Mouse (Mus musculus) mammary gland, adult 2 months (tissue): Measurements from ENCODE around the gene Ccdc18. TPM values are rescaled to one million over a fixed set of nuclear protein-coding genes. Genes with fewer than 3 reads are reported as not detected.

Experiments
- polyA plus RNA-seq: library from polyadenylated mRNA; depleted of rRNA; stranded (reverse); fragments of >200 nt; gene quantifications from 2 replicates; pipeline ENCODE4 v1.2.3, GENCODE M21; 2012; ENCODE audit warnings: low replicate concordance; rRNA removed

The Ccdc18 gene
- polyA plus RNA-seq, result 0.16 TPM in 1 of 2 replicates, not detected in the other

GRCm38 (mm10) chr5:108132441-108133243, at the start of gene Ccdc18, which contains the start of gene Tmed5:
Gene Ccdc18 (plus strand): TSS chr5:108132875.
Gene Tmed5 (minus strand): TSS chr5:108132620.

DNA sequence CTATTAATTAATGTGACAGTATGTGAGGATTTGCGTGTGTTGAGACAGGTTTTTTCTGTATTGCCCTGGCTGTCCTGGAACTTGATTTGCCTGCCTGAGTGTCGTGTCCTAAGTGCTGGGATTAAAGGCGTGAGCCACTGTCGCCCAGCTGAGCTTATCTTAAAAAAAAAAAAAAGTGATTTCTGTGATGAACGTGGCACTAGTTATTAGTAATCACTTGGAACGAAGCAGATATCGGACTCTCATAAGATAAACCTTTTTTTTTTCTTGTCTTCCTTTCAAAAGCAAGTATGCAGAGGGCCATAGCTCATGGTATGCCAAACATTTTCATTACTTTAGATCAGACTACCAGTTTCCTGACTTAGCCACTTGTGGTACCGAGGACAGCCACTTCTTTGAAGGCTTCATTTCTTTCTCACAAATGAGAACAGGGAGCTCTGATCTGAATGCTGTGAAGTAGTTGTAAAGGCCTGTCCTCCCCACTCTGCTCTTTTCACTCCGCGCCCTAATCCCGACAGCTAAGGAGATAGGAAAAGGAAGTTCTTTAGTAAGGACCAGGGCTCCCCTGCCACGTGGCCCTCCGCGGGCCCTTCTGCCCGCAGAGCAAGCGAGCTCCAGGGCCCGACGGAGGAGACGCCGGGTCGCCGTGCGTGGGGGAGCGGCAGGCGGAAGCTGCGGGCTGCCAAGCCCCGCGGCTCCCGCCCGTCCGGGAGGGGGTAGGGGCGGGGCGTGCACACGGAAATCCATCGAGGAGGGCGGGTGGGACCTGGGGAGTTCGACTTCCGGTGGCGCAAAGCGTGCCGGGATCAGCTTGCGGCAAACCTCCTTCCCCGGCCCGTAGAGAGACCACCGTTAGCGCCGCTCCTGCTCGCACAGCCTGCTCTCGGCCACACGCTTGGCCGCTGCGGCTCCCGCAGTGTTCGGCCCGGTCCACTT, 135.7 kb downstream of the Ccdc18 start, which contains the start of gene Dr1:
TSS of gene Dr1 (plus strand) at position 771 of the 936 bp plus-strand sequence.

Other genes with a start within 250 kb of the Ccdc18 start
- gene Rpl5, start 232.4 kb upstream of the Ccdc18 start, polyA plus RNA-seq, result 21.4 and 30.7 TPM in 2 replicates
- gene Fam69a, start 145.8 kb upstream of the Ccdc18 start, polyA plus RNA-seq, result 2.6 and 7.2 TPM in 2 replicates
- gene Mtf2, start 67.2 kb upstream of the Ccdc18 start, polyA plus RNA-seq, result 8.4 and 13.9 TPM in 2 replicates
- 87.9 and 224 TPM in 2 replicates for gene Tmed5, start 255 bp upstream of the Ccdc18 start, polyA plus RNA-seq
- gene Dr1, start 136.0 kb downstream of the Ccdc18 start, polyA plus RNA-seq, result 16.5 and 31.6 TPM in 2 replicates
- gene Pigg, start 179.7 kb downstream of the Ccdc18 start, polyA plus RNA-seq, result 5.3 and 8.4 TPM in 2 replicates
- gene Gm42517, start 235.0 kb downstream of the Ccdc18 start, polyA plus RNA-seq, result 4.7 and 14.9 TPM in 2 replicates